In genomic region chr14:105177238-105177693, GRCm38 (mm10) we compare ENCODE assay signal across 8 mouse cellular contexts. TPM values are rescaled to one million over a fixed set of nuclear protein-coding genes. Genes with fewer than 3 reads are reported as not detected.
DNase-seq lines count a peak whose midpoint lies in the region; ATAC-seq and TF ChIP-seq lines count a peak whose summit lies in the region.

TSS of gene Rbm26 (minus strand) at chr14:105177327.

- TF ChIP-seq EP300 in lung, postnatal 0 days (IDR thresholded peaks at IDR 0.05): peak; percentile 88

- H3K4me3 ChIP-seq in hindbrain, embryonic 10.5 days: peak within 1 kb of the TSS; percentile 99
- H3K4me3 ChIP-seq in lung, postnatal 0 days (ENCODE audit: low read depth, low read length): peak within 1 kb of the TSS; percentile 99

- peak within 1 kb of the TSS; percentile 81 for H3K4me2 ChIP-seq in lung, postnatal 0 days (replicated peaks; ENCODE audit: low read depth, low read length)

- peak; percentile 96 for DNase-seq in MN1 (ENCODE audit: low spot score)
- DNase-seq in cerebellum, adult 9-10 months: peak; percentile 95
- peak; percentile 98 for DNase-seq in hindbrain, embryonic 10.5 days (ENCODE audit: low spot score)
- DNase-seq in layer of hippocampus, adult 9-11 months: peak; percentile 95
- peak; percentile 97 for DNase-seq in lung, postnatal 0 days (ENCODE audit: low spot score)
- peak; percentile 94 for DNase-seq in ovary, postnatal 14 days (ENCODE audit: low spot score)
- DNase-seq in thymus, postnatal 14 days: peak; percentile 97

- under 1% methylated on average over 28 of the region's 28 CpGs for WGBS in hindbrain, embryonic 10.5 days
- WGBS in lung, postnatal 0 days: under 1% methylated on average over 28 of the region's 28 CpGs

- H3K27me3 ChIP-seq in hindbrain, embryonic 10.5 days (ENCODE audit: insufficient read depth, poor library complexity, severe bottlenecking): no peaks in the 10 kb centered on the region
- no peaks in the 10 kb centered on the region for H3K27me3 ChIP-seq in lung, postnatal 0 days (replicated peaks; ENCODE audit: insufficient read depth, low read length)

- H3K9ac ChIP-seq in lung, postnatal 0 days (replicated peaks; ENCODE audit: low read depth): peak within 1 kb of the TSS; percentile 99

- no peaks in the 10 kb centered on the region for H3K36me3 ChIP-seq in hindbrain, embryonic 10.5 days
- no peaks in the 10 kb centered on the region for H3K36me3 ChIP-seq in lung, postnatal 0 days (ENCODE audit: insufficient read depth, low read length)

- ATAC-seq in frontal cortex, adult (ENCODE audit: low TSS enrichment): peak; percentile 93
- ATAC-seq in lung, postnatal 0 days: peak; percentile 98

- TF ChIP-seq CTCF in lung, postnatal 0 days (IDR thresholded peaks at IDR 0.05): no peak

- peak within 1 kb of the TSS; percentile 99 for H3K27ac ChIP-seq in hindbrain, embryonic 10.5 days
- peak within 1 kb of the TSS; percentile 87 for H3K27ac ChIP-seq in lung, postnatal 0 days (ENCODE audit: low read length)

- no peaks in the 10 kb centered on the region for H3K9me3 ChIP-seq in hindbrain, embryonic 10.5 days
- H3K9me3 ChIP-seq in lung, postnatal 0 days (ENCODE audit: low read length): no peaks in the 10 kb centered on the region

- peaks cover 21% of the 10 kb centered on the region for H3K4me1 ChIP-seq in hindbrain, embryonic 10.5 days (replicated peaks)
- H3K4me1 ChIP-seq in lung, postnatal 0 days (ENCODE audit: insufficient read depth, low read depth, low read length): peaks cover 16% of the 10 kb centered on the region; the same call in 1 of the 2 replicates

RNA-seq across cellular contexts. Expression of gene Rbm26, which starts in this region (rescaled TPM):
- polyA plus RNA-seq in hindbrain, embryonic 10.5 days (2016; fragmentation: Nextera tagmentation; extraction: Ambion mirVana): 24.9 and 31.7 TPM in 2 replicates
- polyA plus RNA-seq in lung, postnatal 0 days (2015; fragmentation: Nextera tagmentation; extraction: Ambion mirVana): 22.8 and 24.1 TPM in 2 replicates

Comparison
In these comparisons a context has a peak if more than half of its experiments do, and no peak if none do; other contexts are left out.
1. Peak in every context shown above with its lines: DNase-seq, ATAC-seq, H3K4me3 ChIP-seq and H3K27ac ChIP-seq.